Mouse (Mus musculus) urinary bladder, postnatal 4 days (tissue): ENCODE data around the gene Zbtb8a.
A peak's percentile ranks its signal among the peaks of the same experiment; 100 is the strongest.
"Not testable (repeated sequence)": the region's sequence is repeated elsewhere in the genome, so short reads cannot be mapped to it uniquely, and the experiment has no call there.

ENCODE experiments used
- DNase-seq, 2 experiments: peaks; one replicate each; pipeline ENCODE4 v3.0.0; 2021 to 2022; ENCODE audit warnings: low spot score in 2 of 2

Zbtb8a gene

GRCm38 (mm10) chr4:129377601-129378390 lies at the start of gene Zbtb8a:
Gene Zbtb8a (minus strand): TSS chr4:129378116.
- peak in 1 of 2 experiments; percentile 39 for DNase-seq

DNA sequence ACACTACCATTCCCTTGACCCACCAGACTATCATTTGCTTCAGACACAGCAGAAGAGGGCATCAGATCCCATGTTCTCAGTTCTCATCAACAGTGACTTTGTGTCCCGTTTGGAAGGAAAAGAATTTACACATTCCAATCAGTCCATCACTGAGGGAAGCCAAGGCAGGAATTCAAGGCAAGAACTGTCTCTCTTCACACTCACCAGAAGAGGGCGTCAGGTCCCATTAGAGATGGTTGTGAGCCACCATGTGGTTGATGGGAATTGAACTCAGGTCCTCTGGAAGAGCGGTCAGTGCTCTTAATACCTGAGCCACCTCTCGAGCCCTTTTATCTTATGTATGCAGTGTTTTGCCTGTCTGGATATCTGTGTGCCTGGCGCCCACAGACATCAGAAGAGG lies 40.4 kb upstream of the Zbtb8a start:
- DNase-seq = no peak

DNA sequence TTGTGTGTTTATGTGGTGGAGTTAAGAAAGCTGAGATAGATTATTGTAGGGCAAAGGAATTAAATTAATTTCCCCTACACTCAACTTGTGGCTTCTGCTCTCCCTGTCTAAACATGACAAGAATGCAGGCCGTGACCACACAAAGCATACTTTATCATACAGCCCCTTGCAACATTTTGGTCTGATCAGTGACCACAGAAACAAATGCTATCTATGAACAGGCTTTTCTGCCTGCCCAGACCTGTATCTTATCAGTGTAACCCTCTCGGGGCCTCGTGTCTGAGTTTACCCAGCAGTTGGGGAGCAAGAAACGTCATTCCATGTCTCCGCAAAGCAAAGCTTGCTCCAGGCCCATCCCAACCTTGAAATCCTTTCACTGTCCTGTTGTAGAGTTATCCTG lies 38.6 kb upstream of the Zbtb8a start:
- no peak for DNase-seq

DNA sequence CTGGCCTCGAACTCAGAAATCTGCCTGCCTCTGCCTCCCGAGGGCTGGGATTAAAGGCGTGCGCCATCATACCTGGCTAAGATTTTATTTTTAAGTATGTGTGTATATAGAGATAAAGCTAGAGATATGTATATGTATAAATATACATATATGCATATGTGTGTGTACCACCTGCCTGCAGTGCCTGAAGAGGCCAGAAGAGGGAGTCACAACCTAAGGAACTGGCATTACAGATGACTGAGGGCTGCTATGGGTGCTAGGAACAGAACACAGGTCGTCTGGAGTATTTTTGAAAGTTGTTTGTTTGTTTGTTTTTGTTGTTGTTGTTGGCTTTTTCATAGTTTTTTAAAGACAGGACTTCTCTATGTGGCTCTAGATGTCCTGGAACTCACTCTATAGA lies 38.0 kb upstream of the Zbtb8a start:
- DNase-seq = no peak

DNA sequence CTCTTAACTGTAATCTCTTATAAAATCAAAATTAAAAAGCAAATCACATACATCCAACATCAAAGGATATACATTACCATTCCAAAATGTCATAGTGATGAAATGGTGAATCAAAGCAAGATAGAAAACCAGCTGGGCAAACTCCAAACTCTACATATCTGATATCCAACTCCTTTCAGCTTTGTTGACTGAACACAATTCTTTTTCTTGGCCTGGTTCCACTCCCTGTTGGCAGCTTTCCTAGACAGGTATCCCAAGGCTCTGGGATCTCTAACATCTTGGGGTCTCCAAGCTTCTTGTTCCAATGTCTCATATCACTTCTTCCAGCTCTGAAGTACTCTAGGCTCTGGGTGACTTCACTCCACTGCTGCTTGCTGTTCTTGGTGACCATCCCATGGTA lies 33.1 kb upstream of the Zbtb8a start:
- DNase-seq = no peak

- DNase-seq = not testable (repeated sequence)
These were observed 32.6 kb upstream of the Zbtb8a start for GRCm38 (mm10) chr4:129410532-129410931.

- DNase-seq = peak; percentile 80 to 83
These were observed 28.5 kb upstream of the Zbtb8a start for GRCm38 (mm10) chr4:129406447-129406846.

- no peak for DNase-seq
These were observed 21.9 kb upstream of the Zbtb8a start for GRCm38 (mm10) chr4:129399813-129400212.

DNA sequence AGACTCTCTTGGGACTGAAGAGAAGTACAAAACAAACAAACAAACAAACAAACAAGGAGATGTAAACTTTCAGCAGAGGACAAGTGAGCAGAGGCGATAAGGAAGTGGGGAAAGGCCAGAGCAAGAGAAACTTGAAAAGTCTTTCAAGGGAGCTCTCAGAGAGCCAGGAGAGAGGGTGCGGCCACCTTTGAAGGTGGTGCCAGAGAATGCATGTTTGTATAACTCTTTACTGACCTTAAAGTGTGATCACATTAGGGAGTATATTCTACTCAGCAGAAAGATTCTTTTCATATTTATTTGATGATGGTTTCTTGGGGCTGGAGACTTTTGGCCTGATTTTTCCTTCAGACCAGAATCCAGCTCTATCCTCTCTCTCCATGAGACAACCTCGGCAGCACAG lies 19.0 kb upstream of the Zbtb8a start:
- no peak for DNase-seq

DNA sequence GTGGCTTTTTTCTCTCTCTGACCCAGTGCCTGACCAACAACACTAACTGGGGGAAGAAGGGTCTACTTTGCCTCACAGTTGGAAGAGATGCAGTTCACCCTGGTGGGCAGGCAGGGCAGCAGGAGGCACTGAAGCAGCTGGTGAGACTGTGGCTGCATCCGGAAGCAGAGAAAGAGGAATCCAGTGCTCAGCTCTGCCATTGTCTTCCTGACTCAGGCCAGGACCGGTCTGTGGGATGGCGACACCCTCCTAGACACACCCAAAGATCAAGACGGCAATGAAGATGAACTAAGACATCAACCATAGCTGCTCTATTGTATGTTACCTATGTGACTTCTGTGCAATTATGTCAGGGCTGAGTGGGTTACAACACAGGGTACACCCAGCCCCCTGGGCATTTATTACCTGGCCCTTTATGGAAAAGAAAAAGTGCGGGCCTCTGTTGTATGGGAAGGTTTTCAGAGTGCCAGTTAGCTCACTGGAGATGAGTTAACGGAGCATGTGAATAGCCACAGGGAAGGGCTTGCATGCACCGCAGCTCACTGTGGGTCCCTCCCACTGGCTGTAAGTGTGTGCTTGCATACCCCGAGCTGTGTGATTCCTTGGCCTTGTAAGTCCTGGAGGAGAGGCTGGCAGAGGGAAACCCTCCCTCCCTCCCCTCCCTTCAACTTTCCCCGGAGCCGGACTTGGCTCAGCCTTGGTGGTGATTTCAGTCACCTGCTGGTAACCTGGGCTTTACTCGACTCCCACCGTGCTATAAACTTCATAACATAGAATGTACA lies 16.4 kb upstream of the Zbtb8a start:
- no peak for DNase-seq

GRCm38 (mm10) chr4:129390936-129391557 lies 13.1 kb upstream of the Zbtb8a start:
- DNase-seq = no peak

DNA sequence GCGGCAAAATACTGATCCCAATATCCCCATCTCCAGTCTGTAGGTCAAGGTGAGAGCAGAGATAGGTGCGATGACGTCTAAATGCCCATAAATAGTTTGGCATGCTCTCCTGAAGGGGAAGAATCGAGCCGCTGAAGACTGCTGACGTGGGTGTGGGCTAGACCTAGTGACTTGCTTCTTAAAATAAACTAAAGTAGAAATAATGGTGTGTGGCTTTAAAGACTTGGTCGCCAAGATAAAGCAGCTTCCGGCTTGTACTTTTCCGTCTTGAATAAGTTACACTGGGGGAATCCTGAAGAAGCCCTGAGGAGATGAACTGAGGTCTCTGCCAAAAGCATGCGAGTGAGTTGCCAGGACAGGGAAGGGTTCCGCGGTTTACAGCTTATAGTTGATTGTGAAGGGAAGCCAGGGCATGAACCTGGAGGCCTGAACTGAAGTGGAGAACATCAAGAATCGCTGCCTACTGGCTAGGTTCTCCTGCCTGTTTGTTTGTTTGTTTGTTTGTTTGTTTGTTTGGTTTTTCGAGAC lies 12.4 kb upstream of the Zbtb8a start:
- DNase-seq = no peak

- DNase-seq = no peak
These were observed 10.5 kb upstream of the Zbtb8a start for GRCm38 (mm10) chr4:129388404-129388803.

DNA sequence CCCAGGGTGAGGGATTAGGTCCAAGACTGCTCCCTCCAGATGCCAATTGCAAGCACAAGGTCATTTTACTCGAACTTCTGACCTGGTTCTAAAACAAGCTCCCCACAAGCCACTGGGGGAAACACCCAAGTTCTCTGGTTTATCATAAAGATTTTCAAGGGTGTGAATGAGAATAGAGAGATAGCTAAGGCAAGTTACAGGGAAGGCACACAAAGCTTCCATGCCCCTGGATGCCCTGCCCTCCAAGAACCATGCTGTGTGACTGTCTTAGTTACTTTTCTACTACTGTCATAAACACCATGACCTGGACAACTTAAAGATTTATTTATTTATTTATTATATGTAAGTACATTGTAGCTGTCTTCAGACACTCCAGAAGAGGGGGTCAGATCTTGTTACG lies 9.1 kb upstream of the Zbtb8a start:
- no peak for DNase-seq

GRCm38 (mm10) chr4:129386269-129386946 lies 8.5 kb upstream of the Zbtb8a start:
- DNase-seq = no peak

DNA sequence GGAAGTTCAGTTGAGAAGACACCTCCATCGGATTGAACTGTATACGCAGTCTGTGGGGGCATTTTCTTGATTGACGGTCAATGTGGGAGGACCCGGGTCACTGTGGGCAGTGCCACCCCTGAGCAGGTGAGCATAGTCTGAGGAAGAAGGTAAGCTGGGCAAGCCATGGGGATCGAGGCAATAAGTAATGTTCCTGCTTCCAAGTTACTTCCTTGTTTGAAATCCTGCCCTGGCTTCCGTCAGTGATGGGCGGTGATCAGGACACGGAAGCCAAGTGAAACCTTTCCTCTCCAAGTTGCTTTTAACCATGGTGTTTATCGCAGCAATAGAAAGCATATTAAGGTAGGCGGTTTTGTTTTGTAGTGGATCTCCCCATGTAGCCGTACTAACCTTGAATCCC lies 7.8 kb upstream of the Zbtb8a start:
- no peak for DNase-seq

DNA sequence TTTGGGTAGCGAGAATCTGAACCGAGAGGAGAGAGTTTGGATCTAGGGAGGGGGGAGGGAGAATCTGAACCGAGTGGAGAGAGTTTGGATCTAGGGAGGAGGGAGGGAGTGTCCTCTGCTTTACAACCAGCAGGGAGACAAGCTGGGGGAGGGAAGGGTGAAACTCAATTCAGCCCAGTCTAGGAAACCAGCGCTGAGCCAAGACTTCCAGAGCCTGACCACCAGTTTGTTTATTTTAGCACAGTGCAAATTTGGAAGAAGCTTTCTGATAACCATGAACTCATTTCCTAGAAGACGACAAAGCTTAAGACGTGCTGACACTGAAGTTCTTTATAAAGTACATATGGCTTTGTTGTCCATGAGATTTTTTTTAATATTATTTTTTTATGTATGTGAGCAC lies 6.5 kb upstream of the Zbtb8a start:
- peak in 1 of 2 experiments; percentile 49 for DNase-seq

GRCm38 (mm10) chr4:129383586-129383985 lies 5.7 kb upstream of the Zbtb8a start:
- no peak for DNase-seq

- no peak for DNase-seq
These were observed 4.6 kb upstream of the Zbtb8a start for GRCm38 (mm10) chr4:129382488-129382887.

DNA sequence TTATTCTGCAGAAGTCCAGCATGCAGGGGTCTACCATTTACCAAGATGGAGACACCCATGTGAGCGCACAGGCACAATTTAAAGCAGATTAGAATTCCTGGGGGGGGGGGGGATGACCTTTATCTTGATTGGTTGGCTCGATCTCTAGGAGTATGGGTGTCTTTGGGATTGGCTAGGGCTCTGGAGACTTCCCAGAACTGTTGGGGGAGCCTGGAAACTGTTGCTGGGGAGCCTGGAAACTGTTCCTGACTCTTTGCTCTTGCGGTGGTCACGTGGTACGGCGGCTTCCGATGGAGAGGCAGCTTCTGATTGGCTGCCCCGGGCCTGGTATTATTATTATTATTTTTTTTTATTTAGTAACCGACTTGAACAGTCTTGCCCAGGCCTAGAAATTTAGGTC lies 4.1 kb upstream of the Zbtb8a start:
- no peak for DNase-seq

- DNase-seq = no peak
These were observed 3.2 kb upstream of the Zbtb8a start for GRCm38 (mm10) chr4:129381148-129381547.

- DNase-seq = no peak
These were observed 1.9 kb upstream of the Zbtb8a start for GRCm38 (mm10) chr4:129379805-129380204.
